11 mouse cellular contexts compared by ENCODE assay signal in the genomic region with DNA sequence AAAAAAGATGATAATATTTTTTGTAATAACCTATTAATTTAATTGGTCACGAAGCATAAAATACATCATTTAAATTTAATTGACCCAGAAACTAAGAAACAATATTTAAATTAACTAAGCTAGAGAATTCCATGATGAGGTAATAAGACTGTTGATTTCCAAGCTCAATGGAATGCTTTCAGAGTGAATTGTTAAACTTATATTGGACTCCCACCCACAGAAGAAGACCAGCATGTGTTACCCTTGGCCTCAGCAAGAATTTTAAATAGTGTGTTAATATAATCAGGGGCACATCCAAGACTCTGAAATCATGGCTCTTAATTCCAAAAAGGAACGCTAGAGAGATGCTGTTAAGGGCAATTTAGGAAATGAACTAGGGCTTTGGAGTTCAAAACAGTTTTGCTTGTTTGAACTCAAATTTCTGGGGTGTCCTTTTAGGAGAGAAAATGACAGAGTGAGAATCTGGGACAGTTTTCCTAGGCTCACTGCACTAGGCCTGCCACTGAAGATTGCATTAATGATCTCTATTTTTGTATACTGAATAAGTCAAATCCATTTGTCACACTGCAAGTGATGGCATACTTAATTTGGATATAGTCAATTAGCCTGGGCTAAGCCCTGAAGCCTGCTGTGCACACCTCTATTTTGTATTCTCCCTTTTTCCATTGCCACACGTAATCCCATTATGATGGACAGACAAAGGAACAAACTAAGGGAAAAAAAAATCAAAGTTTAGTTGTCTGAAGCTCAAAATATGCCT.
DNase-seq lines count a peak whose midpoint lies in the region; ATAC-seq and TF ChIP-seq lines count a peak whose summit lies in the region.
"Had no signal": no experiment of that assay in that cellular context is flagged by ENCODE, and none has a peak within 500 bp of the region (broad histone marks: within the 10 kb centered on the region; RNA-seq: fewer than 3 reads in every experiment).

No protein-coding gene starts in this region.

- no peaks in the 10 kb centered on the region for H3K9me3 ChIP-seq in forebrain, embryonic 14.5 days (replicated peaks; ENCODE audit: control insufficient read depth, low read length)
- H3K9me3 ChIP-seq in midbrain, embryonic 10.5 days (replicated peaks): no peaks in the 10 kb centered on the region
- H3K9me3 ChIP-seq in neural tube, embryonic 14.5 days (ENCODE audit: control insufficient read depth, low read length): no peaks in the 10 kb centered on the region
- H3K9me3 ChIP-seq: limb, embryonic 15.5 days had no signal

- TF ChIP-seq CTCF in brain, embryonic 14.5 days (IDR thresholded peaks at IDR 0.05; ENCODE audit: borderline replicate concordance, extremely low read depth, insufficient read depth, insufficient read length): no peak

- H3K4me3 ChIP-seq in forebrain, embryonic 14.5 days (ENCODE audit: low read depth, low read length): no peak overlapping the region
- H3K4me3 ChIP-seq in midbrain, embryonic 10.5 days: no peak overlapping the region
- no peak overlapping the region for H3K4me3 ChIP-seq in neural tube, embryonic 14.5 days (ENCODE audit: low read depth, low read length)
- H3K4me3 ChIP-seq: limb, embryonic 15.5 days had no signal

- H3K9ac ChIP-seq in forebrain, embryonic 14.5 days (ENCODE audit: low read length): no peak overlapping the region
- H3K9ac ChIP-seq in neural tube, embryonic 14.5 days (replicated peaks; ENCODE audit: low read depth, low read length): no peak overlapping the region
- H3K9ac ChIP-seq: limb, embryonic 15.5 days had no signal

- H3K4me1 ChIP-seq in forebrain, embryonic 14.5 days (ENCODE audit: control insufficient read depth, insufficient read depth, low read length): peaks cover 25% of the 10 kb centered on the region
- peaks cover 90% of the 10 kb centered on the region for H3K4me1 ChIP-seq in midbrain, embryonic 10.5 days
- peaks cover 54% of the 10 kb centered on the region for H3K4me1 ChIP-seq in neural tube, embryonic 14.5 days (ENCODE audit: control insufficient read depth, insufficient read depth, low read length)

- intact Hi-C loops in left cerebral cortex, postnatal 4 days (cut with DNase I): no loop called here

- H3K36me3 ChIP-seq in forebrain, embryonic 14.5 days (ENCODE audit: control insufficient read depth, insufficient read depth, low read length): no peaks in the 10 kb centered on the region
- H3K36me3 ChIP-seq in midbrain, embryonic 10.5 days: peaks cover 4% of the 10 kb centered on the region; the same call in 1 of the 2 replicates
- H3K36me3 ChIP-seq in neural tube, embryonic 14.5 days (ENCODE audit: control insufficient read depth, insufficient read depth, low read length): no peaks in the 10 kb centered on the region
- H3K36me3 ChIP-seq: limb, embryonic 15.5 days had no signal

- ATAC-seq in forebrain, embryonic 14.5 days: peak; percentile 40
- ATAC-seq in neural tube, embryonic 14.5 days (ENCODE audit: low read depth): no peak

- no peaks in the 10 kb centered on the region for H3K27me3 ChIP-seq in forebrain, embryonic 14.5 days (replicated peaks; ENCODE audit: control insufficient read depth, insufficient read depth, low read length)
- H3K27me3 ChIP-seq in midbrain, embryonic 10.5 days (ENCODE audit: low read depth, poor library complexity, severe bottlenecking): peaks cover 42% of the 10 kb centered on the region
- no peaks in the 10 kb centered on the region for H3K27me3 ChIP-seq in neural tube, embryonic 14.5 days (ENCODE audit: control insufficient read depth, insufficient read depth, low read length)

- H3K4me2 ChIP-seq in forebrain, embryonic 14.5 days (ENCODE audit: low read length): no peak overlapping the region
- no peak overlapping the region for H3K4me2 ChIP-seq in neural tube, embryonic 14.5 days (ENCODE audit: low read depth, low read length)
- H3K4me2 ChIP-seq: limb, embryonic 15.5 days had no signal

- 0 out of 2 replicates have a peak overlapping the region, but pooled peaks have one; percentile 6 for H3K27ac ChIP-seq in forebrain, embryonic 14.5 days (ENCODE audit: low read depth, low read length)
- peak overlapping the region; percentile 46 for H3K27ac ChIP-seq in midbrain, embryonic 10.5 days (replicated peaks)
- H3K27ac ChIP-seq in neural tube, embryonic 14.5 days (ENCODE audit: low read depth, low read length): peak overlapping the region; percentile 75; the same call in 1 of the 2 replicates
- H3K27ac ChIP-seq: limb, embryonic 15.5 days had no signal

- peak; percentile 76 for DNase-seq in brain, embryonic 14.5 days (ENCODE audit: low read depth)
- peak; percentile 69 for DNase-seq in forebrain, embryonic 14.5 days (ENCODE audit: low spot score)
- DNase-seq in midbrain, embryonic 10.5 days (ENCODE audit: low spot score): peak; percentile 30
- no peak for DNase-seq in adrenal gland, adult 2 months
- DNase-seq in left cerebral cortex, postnatal 4 days: no peak
- DNase-seq in cerebellum, adult 18-20 months: no peak
- DNase-seq: cerebellum, adult 9-11 months; heart, postnatal 36 days; lung, adult 2 months had no signal

- 12% methylated on average over 3 of the region's 3 CpGs for whole genome bisulfite sequencing in forebrain, embryonic 14.5 days
- 40% methylated on average over 3 of the region's 3 CpGs for WGBS in midbrain, embryonic 10.5 days
- 14% methylated on average over 3 of the region's 3 CpGs for WGBS in neural tube, embryonic 14.5 days

- no peak for TF ChIP-seq POLR2A in brain, embryonic 14.5 days (IDR thresholded peaks at IDR 0.05; ENCODE audit: borderline replicate concordance, extremely low read depth, insufficient read depth, insufficient read length, poor library complexity, severe bottlenecking)

Comparison
In these comparisons a context has a peak if more than half of its experiments do, and no peak if none do; other contexts are left out.
1. DNase-seq: peak in brain, embryonic 14.5 days (single experiment), forebrain, embryonic 14.5 days (single experiment) and midbrain, embryonic 10.5 days (single experiment); none in adrenal gland, adult 2 months (single experiment), left cerebral cortex, postnatal 4 days (single experiment) and cerebellum, adult 18-20 months (0 of 2).
2. H3K27ac ChIP-seq: peak in every context shown above with its lines; median percentile 75 in neural tube, embryonic 14.5 days; 46 in midbrain, embryonic 10.5 days; 6 in forebrain, embryonic 14.5 days.